Mouse (Mus musculus) bone marrow macrophage, adult 2 months (primary cell): ENCODE measurements at regions not wholly inside any gene's neighbourhood (a gene's known extent, or its start where the extent isn't known, plus 50 kb on each side); places are given as distances from the start of the nearest gene placed in this dataset.
"Not testable (repeated sequence)": the region's sequence is repeated elsewhere in the genome, so short reads cannot be mapped to it uniquely, and the experiment has no call there.

ENCODE experiments used
- H3K27ac ChIP-seq: 2 replicates; pipeline ENCODE4 v1.5.1; 2012; ENCODE audit warnings: low read depth, low read length; ENCODE audit not compliant: insufficient read depth
- H3K4me1 ChIP-seq: 2 replicates; pipeline ENCODE4 v1.6.1; 2012; ENCODE audit warnings: low read length; ENCODE audit not compliant: control insufficient read depth, insufficient read depth
- H3K4me3 ChIP-seq: 2 replicates; pipeline ENCODE4 v1.5.1; 2012; ENCODE audit warnings: mild to moderate bottlenecking, low read length, moderate library complexity; ENCODE audit not compliant: insufficient read depth
- CTCF ChIP-seq: IDR thresholded peaks from 2 replicates; pipeline ENCODE4 v1.5.1; 2012; ENCODE audit warnings: low read depth, mild to moderate bottlenecking, low read length, moderate library complexity
- POLR2A ChIP-seq: IDR thresholded peaks from 2 replicates; pipeline ENCODE4 v1.6.1; 2012; ENCODE audit warnings: mild to moderate bottlenecking, low read depth, low read length, borderline replicate concordance

DNA sequence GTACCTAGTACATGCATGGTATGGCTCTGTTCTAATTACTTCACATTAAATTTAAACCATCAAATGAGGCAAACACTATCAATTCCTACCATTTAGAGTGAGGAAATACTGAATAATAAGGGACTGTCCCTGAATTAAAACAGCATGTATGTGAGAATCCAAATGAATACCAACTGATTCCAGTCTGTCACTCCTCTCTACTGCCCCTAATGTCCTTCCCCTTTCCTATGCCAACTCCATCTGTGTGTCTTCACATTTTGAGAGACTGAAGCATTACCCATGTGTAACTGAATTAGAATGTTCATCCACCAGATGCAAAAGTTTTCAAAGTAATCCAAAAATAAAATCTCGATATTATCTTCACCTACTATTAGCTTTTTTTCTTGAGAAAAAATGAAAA, 358.0 kb upstream of the Zfp960 start:
- Histone ChIP-seq H3K4me3 (no peak overlapping the region), H3K4me1 (no peaks in the 10 kb centered on the region), H3K27ac (no peak overlapping the region)
- TF ChIP-seq CTCF (no peak), POLR2A (no peak)

DNA sequence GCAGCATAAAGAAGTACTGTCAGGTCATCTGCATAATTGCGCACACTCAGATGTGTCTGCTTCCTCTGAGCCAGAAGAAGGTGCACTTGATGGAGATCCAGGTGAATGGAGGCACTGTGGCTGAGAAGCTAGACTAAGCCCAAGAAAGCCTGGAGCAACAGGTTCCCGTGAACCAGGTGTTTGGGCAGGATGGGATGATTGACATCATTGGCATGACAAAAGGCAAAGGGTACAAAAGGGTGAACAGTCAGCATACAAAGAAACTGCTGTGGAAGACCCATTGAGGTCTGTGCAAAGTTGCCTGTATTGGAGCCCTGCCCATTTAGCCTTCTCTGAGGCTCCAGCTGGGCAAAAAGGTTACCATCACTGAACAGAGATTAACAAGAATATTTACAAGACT, 337.0 kb upstream of the Zfp960 start:
- no peak for TF ChIP-seq POLR2A
- TF ChIP-seq CTCF, result no peak

DNA sequence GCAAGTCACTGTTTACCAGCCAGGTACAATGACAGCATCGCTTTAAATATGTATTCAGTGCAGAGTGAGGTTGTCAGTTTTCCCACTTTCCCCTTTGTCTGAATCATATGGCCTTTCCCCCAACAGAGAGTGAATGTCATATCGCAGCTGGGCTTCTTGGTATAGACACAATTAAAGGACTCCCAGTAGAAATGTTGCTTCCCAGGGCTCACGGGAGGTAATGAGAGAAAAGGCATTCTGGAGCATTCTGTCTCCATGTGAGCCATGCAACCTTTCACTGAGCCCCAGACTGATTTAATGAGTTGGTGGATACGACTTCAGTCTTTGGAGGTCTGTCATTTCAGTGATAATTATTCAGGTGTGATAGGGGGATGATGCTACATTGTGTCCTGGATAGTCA, 310.8 kb upstream of the Zfp960 start:
- H3K27ac ChIP-seq, result no peak overlapping the region
- no peaks in the 10 kb centered on the region for H3K4me1 ChIP-seq
- TF ChIP-seq CTCF, result no peak
- TF ChIP-seq POLR2A, result no peak
- no peak overlapping the region for H3K4me3 ChIP-seq

More for the DNA sequence above, 337.0 kb upstream of the Zfp960 start:
- Histone ChIP-seq H3K27ac (no peak overlapping the region), H3K4me3 (no peak overlapping the region), H3K4me1 (no peaks in the 10 kb centered on the region)

- not testable (repeated sequence) for H3K4me3 ChIP-seq, H3K4me1 ChIP-seq, H3K27ac ChIP-seq
These were observed 293.3 kb upstream of the Zfp960 start for GRCm38 (mm10) chr17:16770587-16770986.

- no peak for TF ChIP-seq POLR2A
- TF ChIP-seq CTCF, result no peak
- H3K4me3 ChIP-seq, result no peak overlapping the region
- no peak overlapping the region for H3K27ac ChIP-seq
- H3K4me1 ChIP-seq, result no peaks in the 10 kb centered on the region
These were observed 265.6 kb upstream of the Zfp960 start for GRCm38 (mm10) chr17:16798316-16798715.

DNA sequence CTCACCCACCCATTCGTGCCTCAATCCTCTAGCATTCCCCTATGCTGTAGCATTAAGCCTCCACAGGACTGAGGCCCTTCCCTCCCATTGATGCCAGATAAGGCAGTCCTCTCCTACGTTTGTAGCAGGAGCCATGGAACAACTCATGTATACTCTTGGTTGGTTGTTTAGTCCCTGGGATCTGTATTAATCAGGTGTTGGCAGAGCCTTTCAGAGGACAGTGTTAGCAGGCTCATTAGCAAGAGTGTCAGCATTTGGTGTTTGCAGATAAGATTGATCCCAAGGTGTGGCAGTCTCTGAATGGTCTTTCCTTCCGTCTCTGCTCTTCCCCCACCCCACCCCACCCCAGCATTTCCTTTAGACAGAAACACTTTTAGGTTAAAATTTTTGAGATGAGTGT, 258.9 kb upstream of the Zfp960 start:
- no peak for TF ChIP-seq POLR2A
- no peak for TF ChIP-seq CTCF
- no peak overlapping the region for H3K27ac ChIP-seq
- H3K4me1 ChIP-seq, result no peaks in the 10 kb centered on the region
- no peak overlapping the region for H3K4me3 ChIP-seq

DNA sequence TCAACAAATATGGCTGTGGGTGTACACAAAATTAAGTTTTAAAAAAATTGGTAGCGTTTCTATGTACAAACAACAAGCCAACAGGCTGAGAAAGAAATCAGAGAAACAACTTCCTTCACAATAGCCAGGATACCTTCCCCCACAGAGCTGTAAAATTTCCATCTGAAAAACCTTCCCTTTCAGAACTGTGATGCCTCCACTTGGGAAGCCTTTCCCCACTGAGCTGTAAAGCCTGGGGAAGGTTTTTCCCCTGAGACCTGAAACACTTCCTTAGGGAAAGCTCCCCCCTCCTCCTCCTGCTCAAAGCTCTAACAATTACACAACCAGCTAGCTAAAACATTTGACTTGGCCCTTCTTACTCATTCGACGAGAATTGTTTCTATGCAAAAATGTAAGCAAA, 245.5 kb upstream of the Zfp960 start:
- Histone ChIP-seq H3K27ac (no peak overlapping the region), H3K4me1 (no peaks in the 10 kb centered on the region), H3K4me3 (no peak overlapping the region)
- TF ChIP-seq CTCF, result no peak
- TF ChIP-seq POLR2A, result no peak

- Histone ChIP-seq H3K4me3 (no peak overlapping the region), H3K27ac (no peak overlapping the region), H3K4me1 (no peaks in the 10 kb centered on the region)
- TF ChIP-seq CTCF (no peak), POLR2A (no peak)
These were observed 242.2 kb upstream of the Zfp960 start for GRCm38 (mm10) chr17:16821716-16822115.

DNA sequence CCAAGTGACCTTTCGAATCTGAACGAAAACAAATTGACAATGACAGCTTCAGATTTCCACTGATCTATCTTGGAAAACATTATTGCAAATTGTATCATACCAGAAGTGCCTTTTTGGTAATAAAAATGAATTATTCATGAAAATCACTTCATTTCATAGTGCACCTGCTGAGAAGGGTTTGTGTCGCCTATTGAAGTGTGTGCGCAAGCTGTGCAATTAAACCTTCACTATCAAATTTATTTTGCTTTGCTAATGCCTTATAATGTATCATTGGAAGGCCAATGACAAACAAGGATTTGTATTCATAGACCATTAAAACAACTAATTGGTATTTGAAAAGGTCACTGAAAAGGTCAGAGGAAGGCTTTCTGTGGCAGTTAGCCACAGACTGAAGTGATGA, 224.8 kb upstream of the Zfp960 start:
- Histone ChIP-seq H3K4me1 (no peaks in the 10 kb centered on the region), H3K27ac (no peak overlapping the region), H3K4me3 (no peak overlapping the region)
- no peak for TF ChIP-seq POLR2A
- TF ChIP-seq CTCF, result no peak

- H3K4me3 ChIP-seq, result no peak overlapping the region
- H3K4me1 ChIP-seq, result no peaks in the 10 kb centered on the region
- TF ChIP-seq POLR2A (no peak), CTCF (no peak)
- H3K27ac ChIP-seq, result no peak overlapping the region
These were observed 203.1 kb upstream of the Zfp960 start for GRCm38 (mm10) chr17:16860771-16861170.

GRCm38 (mm10) chr17:16900791-16901190, 163.1 kb upstream of the Zfp960 start:
- Histone ChIP-seq H3K4me1 (no peaks in the 10 kb centered on the region), H3K4me3 (no peak overlapping the region), H3K27ac (no peak overlapping the region)
- TF ChIP-seq POLR2A (no peak), CTCF (no peak)
